Mouse (Mus musculus) heart, postnatal 36 days (tissue): ENCODE results near the gene Tubgcp2. TPM values are rescaled to one million over a fixed set of nuclear protein-coding genes. Genes with fewer than 3 reads are reported as not detected.
A peak's percentile ranks its signal among the peaks of the same experiment; 100 is the strongest.

Source experiments
- DNase-seq, 2 experiments: peaks; one replicate each; pipeline ENCODE4 v3.0.0; 2021 to 2022
- intact Hi-C: fragments of 180-260 bp; cut with DNase I; formaldehyde crosslinking; loops from one replicate; pipeline ENCODE4 v1.15.1; 2025
- microRNA-seq, 2 experiments: library from miRNA; unstranded; fragments of <30 nt; microRNA quantifications; one replicate each; pipeline ENCODE4 v1.2.0; 2021; ENCODE audit warnings: borderline number of aligned reads in 2 of 2
- total RNA-seq, 2 experiments: library from RNA; stranded (reverse); gene quantifications; 2 replicates each; pipeline ENCODE4 v1.2.3; 2021

Gene Tubgcp2
- total RNA-seq, 2 experiments from 2014 or later = 26.9 to 34.4 TPM

DNA sequence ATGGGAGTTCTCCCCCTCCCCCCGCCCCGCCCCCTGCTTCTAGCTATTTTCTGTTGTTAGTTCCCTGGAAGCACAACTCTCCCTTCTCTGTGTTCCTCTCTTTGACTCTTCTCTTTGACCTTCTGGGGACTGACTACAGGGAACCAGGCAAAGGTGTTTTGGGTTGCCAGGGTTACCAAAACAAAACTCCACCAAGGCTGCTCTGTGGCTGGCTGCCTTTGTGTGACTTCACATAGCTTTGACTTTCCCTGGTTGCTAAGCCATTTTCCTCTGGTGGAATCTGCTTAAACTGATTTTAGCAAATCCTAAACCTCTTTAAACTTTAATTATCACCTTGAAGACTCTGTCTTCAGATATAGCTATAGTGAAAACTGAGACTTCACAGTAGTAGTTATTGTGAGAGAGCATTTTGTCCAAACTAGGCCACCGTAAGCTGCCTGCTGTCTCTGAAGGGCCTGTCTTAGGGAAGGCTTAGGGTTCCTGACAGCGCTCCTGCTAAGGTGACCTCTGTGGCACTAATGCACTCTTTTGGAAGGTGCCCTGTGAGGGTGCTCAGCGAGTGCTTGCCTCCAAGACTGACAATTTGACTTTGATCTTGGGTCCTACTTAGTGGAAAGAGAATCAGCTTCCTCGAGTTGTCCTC lies 84.4 kb downstream of the Tubgcp2 start:
- intact Hi-C loops = no loop called here
- DNase-seq = no peak

DNA sequence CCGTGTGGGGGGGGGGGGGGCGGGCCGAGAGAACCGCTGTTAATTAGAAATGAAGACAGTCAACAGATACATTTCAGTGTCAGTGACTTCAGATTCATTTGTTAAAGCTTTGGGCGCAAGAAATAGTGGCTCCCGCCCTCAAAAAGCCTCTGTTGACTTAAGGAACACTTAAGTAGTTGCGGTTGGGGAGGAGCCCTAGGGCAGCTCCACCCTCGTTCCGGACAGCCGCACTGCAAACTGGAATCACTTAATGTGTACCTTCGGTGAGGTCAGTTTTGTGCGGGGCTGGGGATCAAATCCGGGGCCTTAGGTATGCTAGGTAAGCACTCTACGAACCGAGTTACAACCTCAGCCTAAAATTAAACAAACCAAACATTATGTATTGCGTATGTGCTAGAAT lies 85.4 kb downstream of the Tubgcp2 start:
- intact Hi-C loops = no loop called here
- peak in 1 of 2 experiments; percentile 19 for DNase-seq

DNA sequence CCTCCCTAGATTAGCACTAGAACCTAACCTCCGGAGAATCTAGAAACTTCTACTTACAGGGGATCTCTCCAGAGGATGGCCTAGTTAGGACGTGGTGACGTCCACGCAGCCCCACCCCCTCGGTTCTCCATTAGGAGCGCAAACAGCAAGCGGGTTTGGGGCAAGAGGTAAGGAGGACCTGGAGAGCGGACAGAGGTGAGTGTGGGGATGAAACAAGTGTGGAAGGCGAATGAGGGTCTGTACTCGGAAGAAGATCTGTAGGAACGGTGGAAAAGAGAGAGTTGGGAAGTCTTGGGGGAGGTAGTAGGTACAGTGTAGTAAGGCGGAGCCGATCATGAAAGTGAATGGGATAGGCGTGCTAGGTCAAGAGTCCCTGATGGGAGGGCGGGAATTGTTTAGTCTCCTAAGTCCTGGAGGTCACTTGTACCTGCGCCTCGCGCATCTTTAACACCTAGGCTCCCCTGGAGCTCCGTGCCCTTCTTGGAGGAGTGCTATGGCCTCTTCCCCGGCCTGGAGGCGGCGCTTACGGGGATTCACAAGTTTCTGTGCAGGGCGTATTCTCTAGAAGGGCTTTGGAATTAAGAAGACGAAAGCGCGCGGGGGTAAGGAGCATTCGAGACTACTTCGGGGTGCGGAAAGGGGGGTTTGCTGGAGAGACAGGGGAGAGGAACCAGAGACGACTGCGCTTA lies 86.0 kb downstream of the Tubgcp2 start:
- DNase-seq = peak; percentile 60
- intact Hi-C loops = no loop called here

DNA sequence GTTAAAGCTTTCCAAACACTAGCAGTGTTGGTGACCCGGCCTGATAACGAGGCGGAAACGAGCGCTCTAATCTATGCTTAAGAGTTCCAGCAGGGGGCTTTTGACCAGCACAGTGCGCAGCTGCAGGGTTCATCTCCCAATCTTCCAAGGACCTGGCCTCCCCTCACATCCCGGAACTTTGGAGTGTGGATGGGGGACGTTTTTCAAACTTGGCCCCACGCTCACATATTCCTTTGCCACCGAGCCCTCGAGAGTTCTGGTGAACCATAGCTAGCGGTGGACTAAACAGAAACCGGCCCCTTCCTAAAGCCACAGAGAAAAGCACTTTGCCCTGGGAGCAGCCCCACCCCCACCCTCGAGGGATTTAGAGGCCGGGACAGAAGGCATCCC lies 86.6 kb downstream of the Tubgcp2 start:
- intact Hi-C loops = no loop called here
- peak; percentile 44 to 49 for DNase-seq

DNA sequence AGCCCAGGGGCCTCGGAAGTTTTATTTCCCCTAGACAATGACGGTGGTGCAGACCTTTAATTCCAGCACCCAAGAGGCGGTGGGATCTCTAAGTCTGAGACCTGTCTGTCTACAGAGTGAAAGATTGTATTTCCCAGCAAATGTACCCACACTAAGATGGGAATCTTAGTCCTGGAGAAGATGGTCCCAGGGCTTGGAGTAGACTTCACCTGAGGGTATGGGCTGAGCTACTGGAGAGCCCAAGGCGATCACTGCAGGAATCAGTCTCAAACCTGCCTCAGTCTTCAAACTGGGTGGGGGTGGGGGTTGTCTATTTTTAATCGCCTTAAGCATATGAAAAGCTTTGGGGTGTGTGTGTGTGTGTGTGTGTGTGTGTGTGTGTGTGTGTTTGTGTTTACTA lies 90.4 kb downstream of the Tubgcp2 start:
- no peak for DNase-seq
- intact Hi-C loops = no loop called here

Small RNA genes lying within 50 kb of the gene (microRNA-seq; reads per million reads assigned to microRNA genes)
- 0 to 1.4 reads per million in 2 experiments for gene Mir202
- gene Mir7062 = 0 reads per million in 2 experiments
- gene mmu-mir-7686 = 0 reads per million in 2 experiments

Other genes with a start within 250 kb of the Tubgcp2 start
- not detected for gene Adgra1, start 202.5 kb downstream of the Tubgcp2 start, total RNA-seq
- gene Kndc1, start 142.0 kb downstream of the Tubgcp2 start, total RNA-seq = not detected
- not detected for gene Utf1, start 92.9 kb downstream of the Tubgcp2 start, total RNA-seq
- gene 6430531B16Rik, start 57.9 kb downstream of the Tubgcp2 start, total RNA-seq = not detected
- gene Adam8, start 44.1 kb downstream of the Tubgcp2 start, total RNA-seq = under 1 TPM; 0.49 to 0.61 TPM
- 10 to 100 TPM; 10.1 to 12.4 TPM for gene Zfp511, start 278 bp downstream of the Tubgcp2 start, total RNA-seq
- gene Msx3, start 12.4 kb upstream of the Tubgcp2 start, total RNA-seq = not detected
- gene Caly, start 45.9 kb upstream of the Tubgcp2 start, total RNA-seq = not detected
- gene Prap1, start 56.7 kb upstream of the Tubgcp2 start, total RNA-seq = not detected
- gene Fuom, start 65.8 kb upstream of the Tubgcp2 start, total RNA-seq = 10 to 100 TPM; 72.7 to 79.5 TPM
- gene Paox, start 79.1 kb upstream of the Tubgcp2 start, total RNA-seq = 1 to 10 TPM; 3.3 to 5.1 TPM
- 100 to 1,000 TPM; 458 to 480 TPM for gene Echs1, start 79.8 kb upstream of the Tubgcp2 start, total RNA-seq
- gene Mtg1, start 100.9 kb upstream of the Tubgcp2 start, total RNA-seq = 10 to 100 TPM; 24.7 to 28.3 TPM
- gene Sprn, start 118.2 kb upstream of the Tubgcp2 start, total RNA-seq = 1 to 10 TPM in 1 of 2 experiments, under 1 TPM in 1; 0.46 to 1.0 TPM
- gene Olfr522, start 128.1 kb upstream of the Tubgcp2 start, total RNA-seq = not detected
- not detected for gene Olfr523, start 136.5 kb upstream of the Tubgcp2 start, total RNA-seq
- not detected for gene Olfr524, start 169.3 kb upstream of the Tubgcp2 start, total RNA-seq
- gene Cd163l1, start 181.6 kb upstream of the Tubgcp2 start, total RNA-seq = not detected
- gene 5830411N06Rik, start 210.6 kb upstream of the Tubgcp2 start, total RNA-seq = not detected